ENCODE assay signal across 9 mouse cellular contexts in genomic region chr10:8866062-8866642, GRCm38 (mm10). TPM values are rescaled to one million over a fixed set of nuclear protein-coding genes. Genes with fewer than 3 reads are reported as not detected.
DNase-seq lines count a peak whose midpoint lies in the region; ATAC-seq lines count a peak whose summit lies in the region.
"Had no signal": no experiment of that assay in that cellular context is flagged by ENCODE, and none has a peak within 500 bp of the region (broad histone marks: within the 10 kb centered on the region; RNA-seq: fewer than 3 reads in every experiment).

No protein-coding gene starts in this region.

- peak; percentile 57 for ATAC-seq in liver, embryonic 11.5 days (replicated peaks; ENCODE audit: low FRiP score)

- 60% methylated on average over 4 of the region's 4 CpGs for WGBS in liver, embryonic 11.5 days

- H3K36me3 ChIP-seq in liver, embryonic 11.5 days (ENCODE audit: control insufficient read depth, insufficient read depth, low read length) = no peaks in the 10 kb centered on the region

- no peak overlapping the region for H3K27ac ChIP-seq in liver, embryonic 11.5 days (ENCODE audit: low read depth, low read length)

- no peak overlapping the region for H3K4me2 ChIP-seq in liver, embryonic 11.5 days

- no peaks in the 10 kb centered on the region for H3K9me3 ChIP-seq in liver, embryonic 11.5 days (ENCODE audit: control insufficient read depth, low read length)

- H3K4me1 ChIP-seq in liver, embryonic 11.5 days (replicated peaks; ENCODE audit: control insufficient read depth, insufficient read depth, low read length) = no peaks in the 10 kb centered on the region

- H3K9ac ChIP-seq in liver, embryonic 11.5 days (ENCODE audit: low read depth, low read length) = no peak overlapping the region

- H3K4me3 ChIP-seq in liver, embryonic 11.5 days (ENCODE audit: low read depth, low read length) = no peak overlapping the region

- H3K27me3 ChIP-seq in liver, embryonic 11.5 days (replicated peaks; ENCODE audit: control insufficient read depth, insufficient read depth, low read length) = no peaks in the 10 kb centered on the region

- peak; percentile 15 to 60 for DNase-seq in urinary bladder, postnatal 36 days (ENCODE audit: low spot score in 2 of 2)
- DNase-seq in urinary bladder, postnatal 4 days (ENCODE audit: low spot score in 2 of 2) = no peak
- peak; percentile 73 for DNase-seq in heart, postnatal 4 days
- no peak for DNase-seq in liver, embryonic 11.5 days (ENCODE audit: low spot score)
- DNase-seq in testis, postnatal 10 days (ENCODE audit: low spot score) = no peak
- DNase-seq in embryo, embryonic 11 days = no peak
- DNase-seq in testis, postnatal 14 days (ENCODE audit: low spot score) = no peak
- DNase-seq in frontal cortex, postnatal 36 days (ENCODE audit: low spot score in 2 of 2) = no peak
- DNase-seq: cerebellum, adult 9-11 months had no signal

RNA-seq across cellular contexts. Expression of gene Sash1, which starts 19.7 kb away (rescaled TPM):
- total RNA-seq in heart, postnatal 4 days (2021) = 10 to 100 TPM; 55.8 to 57.3 TPM
- 1.2 and 1.7 TPM in 2 replicates for polyA plus RNA-seq in liver, embryonic 11.5 days (2014; fragmentation: Nextera tagmentation; extraction: Ambion mirVana)

Comparison
In these comparisons a context has a peak if more than half of its experiments do, and no peak if none do; other contexts are left out.
1. DNase-seq: peak in urinary bladder, postnatal 36 days (2 of 2) and heart, postnatal 4 days (single experiment); none in urinary bladder, postnatal 4 days (0 of 2), liver, embryonic 11.5 days (single experiment), testis, postnatal 10 days (single experiment), embryo, embryonic 11 days (single experiment), testis, postnatal 14 days (single experiment) and frontal cortex, postnatal 36 days (0 of 2).